Mouse (Mus musculus): ENCODE results near the gene Sms. TPM values are rescaled to one million over a fixed set of nuclear protein-coding genes. Genes with fewer than 3 reads are reported as not detected.

The Sms gene
- polyA plus RNA-seq, 1 experiment from 2014 or later, result 67.2 TPM

DNA sequence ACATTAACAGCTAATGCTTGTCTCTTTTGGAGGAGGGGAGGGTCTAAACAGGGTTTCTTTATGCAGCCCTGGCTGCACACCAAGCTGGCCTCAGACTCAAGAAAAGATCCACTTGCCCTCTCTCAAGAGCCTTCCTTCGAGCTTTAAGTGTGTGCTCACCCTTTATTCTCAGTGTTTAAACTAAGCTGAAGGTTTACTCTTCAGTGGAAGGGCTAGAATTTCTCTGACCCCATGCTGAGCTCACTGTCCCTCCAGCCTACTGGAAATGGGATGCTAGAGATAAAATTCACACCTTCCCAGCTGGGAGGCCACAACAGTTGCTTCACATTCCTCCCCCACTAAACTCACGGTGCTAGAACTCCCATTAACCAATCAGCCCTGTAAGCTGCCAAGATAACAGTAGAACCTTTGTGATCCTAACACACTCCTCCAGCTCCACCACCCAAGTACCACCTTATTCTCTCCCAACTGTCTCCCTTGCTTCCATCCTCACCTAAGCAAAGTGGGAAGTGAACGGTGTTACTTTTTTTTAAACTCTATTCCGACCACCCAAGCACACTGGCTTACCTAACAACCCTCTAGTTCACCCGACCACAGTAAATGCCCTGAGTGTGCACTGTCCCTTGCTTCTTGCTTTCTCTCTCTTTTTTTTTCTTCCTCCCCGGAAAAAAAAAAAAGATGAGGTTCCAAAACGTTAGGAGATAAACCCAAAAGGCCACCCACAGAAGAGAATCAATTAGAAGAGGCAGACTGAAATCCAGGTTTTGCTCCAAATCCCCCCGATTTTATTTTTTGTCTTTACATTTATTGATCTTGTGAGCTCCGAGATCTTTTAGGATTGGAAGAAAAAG is 2.0 kb downstream of the Sms start:
- no peaks in the 10 kb centered on the region for H3K36me3 ChIP-seq (ENCODE audit: control insufficient read depth, insufficient read depth, low read length)
- H3K4me3 ChIP-seq (ENCODE audit: low read depth, low read length), result peak overlapping the region; percentile 63
- DNase-seq (ENCODE audit: low spot score), result peak; percentile 1
- no peaks in the 10 kb centered on the region for H3K4me1 ChIP-seq (ENCODE audit: control insufficient read depth, insufficient read depth, low read length)
- peak overlapping the region; percentile 57 for H3K4me2 ChIP-seq (ENCODE audit: low read depth, low read length)
- ATAC-seq (ENCODE audit: low read depth), result no peak
- H3K9ac ChIP-seq (ENCODE audit: low read depth, low read length), result peak overlapping the region; percentile 77; the same call in 1 of the 2 replicates
- 24% methylated on average over 9 of the region's 9 CpGs for WGBS
- H3K9me3 ChIP-seq (ENCODE audit: control insufficient read depth, low read length), result no peaks in the 10 kb centered on the region
- H3K27me3 ChIP-seq (replicated peaks; ENCODE audit: control insufficient read depth, insufficient read depth, low read length), result no peaks in the 10 kb centered on the region
- no peak overlapping the region for H3K27ac ChIP-seq (replicated peaks; ENCODE audit: low read depth, low read length)

DNA sequence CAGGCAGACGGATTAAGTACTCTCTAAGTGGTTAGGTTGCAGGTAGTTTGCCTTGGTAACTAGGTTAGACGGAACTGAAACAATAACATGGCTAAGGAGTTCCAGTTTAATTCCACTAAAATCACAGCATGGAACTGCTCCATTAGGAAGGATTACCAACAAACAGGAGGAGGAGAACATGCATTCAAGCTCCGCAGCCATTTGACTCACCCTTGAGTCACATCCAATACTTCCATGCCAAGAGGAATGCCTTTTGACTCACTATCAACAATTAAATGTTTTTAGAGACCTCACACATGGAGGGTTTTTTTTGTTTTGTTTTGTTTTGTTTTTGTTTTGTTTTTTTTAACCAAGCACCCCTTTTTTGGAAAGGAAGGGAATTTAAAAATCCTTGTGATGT is 3.3 kb downstream of the Sms start:
- no peaks in the 10 kb centered on the region for H3K36me3 ChIP-seq (ENCODE audit: control insufficient read depth, insufficient read depth, low read length)
- no peak overlapping the region for H3K4me2 ChIP-seq (ENCODE audit: low read depth, low read length)
- H3K9ac ChIP-seq (ENCODE audit: low read depth, low read length), result no peak overlapping the region
- DNase-seq (ENCODE audit: low spot score) (no peak), ATAC-seq (ENCODE audit: low read depth) (no peak)
- no peak overlapping the region for H3K27ac ChIP-seq (replicated peaks; ENCODE audit: low read depth, low read length)
- H3K4me1 ChIP-seq (ENCODE audit: control insufficient read depth, insufficient read depth, low read length), result no peaks in the 10 kb centered on the region
- H3K4me3 ChIP-seq (ENCODE audit: low read depth, low read length), result no peak overlapping the region
- 72% methylated on average over 3 of the region's 3 CpGs for WGBS
- no peaks in the 10 kb centered on the region for H3K9me3 ChIP-seq (ENCODE audit: control insufficient read depth, low read length)
- H3K27me3 ChIP-seq (replicated peaks; ENCODE audit: control insufficient read depth, insufficient read depth, low read length), result no peaks in the 10 kb centered on the region

DNA sequence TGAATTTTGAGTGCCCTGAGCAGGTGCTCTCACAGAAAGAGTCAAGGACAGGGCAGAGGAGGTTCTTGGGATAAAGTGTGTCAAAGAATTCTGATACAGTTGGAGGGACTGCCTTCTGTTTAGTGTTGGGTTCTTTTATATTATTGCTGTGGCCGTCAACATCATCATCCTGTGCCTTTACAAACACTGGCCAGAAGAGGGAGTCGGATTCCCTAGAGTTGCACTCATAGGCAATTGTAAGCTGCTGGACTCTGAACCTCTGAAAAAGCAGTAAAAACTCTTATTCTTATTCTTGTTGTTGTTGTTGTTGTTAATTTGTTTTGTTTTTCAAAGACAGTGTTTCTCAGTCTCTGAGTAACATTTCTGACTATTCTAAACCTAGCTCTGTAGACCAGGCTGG is 5.3 kb downstream of the Sms start:
- WGBS, result 61% methylated on average over 2 of the region's 2 CpGs
- DNase-seq (ENCODE audit: low spot score), result peak; percentile 31

DNA sequence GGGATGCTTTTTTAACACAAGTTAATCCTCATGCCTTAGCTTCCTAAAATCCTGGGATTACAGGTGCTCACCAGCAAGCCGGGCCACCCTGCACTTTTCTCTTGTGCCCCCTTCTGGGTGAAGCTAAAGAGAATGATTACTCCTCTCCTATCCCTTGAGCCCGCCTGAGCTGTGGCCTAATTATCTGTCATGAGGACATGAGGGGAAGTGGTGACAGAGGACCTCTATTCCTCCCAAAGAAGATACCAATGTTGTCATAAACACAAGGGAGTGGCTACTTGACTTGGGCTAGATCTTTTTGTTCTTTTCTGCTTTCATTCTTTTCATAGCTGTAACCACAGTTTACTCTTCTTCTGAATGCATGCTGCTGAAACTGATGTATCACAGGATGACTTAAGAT is 9.2 kb downstream of the Sms start:
- no peak overlapping the region for H3K27ac ChIP-seq (replicated peaks; ENCODE audit: low read depth, low read length)
- 83% methylated on average over 2 of the region's 2 CpGs for WGBS
- no peak overlapping the region for H3K9ac ChIP-seq (ENCODE audit: low read depth, low read length)
- no peaks in the 10 kb centered on the region for H3K9me3 ChIP-seq (ENCODE audit: control insufficient read depth, low read length)
- ATAC-seq (ENCODE audit: low read depth) (no peak), DNase-seq (ENCODE audit: low spot score) (no peak)
- H3K4me1 ChIP-seq (ENCODE audit: control insufficient read depth, insufficient read depth, low read length), result no peaks in the 10 kb centered on the region
- no peaks in the 10 kb centered on the region for H3K36me3 ChIP-seq (ENCODE audit: control insufficient read depth, insufficient read depth, low read length)
- H3K4me2 ChIP-seq (ENCODE audit: low read depth, low read length), result no peak overlapping the region
- H3K4me3 ChIP-seq (ENCODE audit: low read depth, low read length), result no peak overlapping the region
- no peaks in the 10 kb centered on the region for H3K27me3 ChIP-seq (replicated peaks; ENCODE audit: control insufficient read depth, insufficient read depth, low read length)

More for the DNA sequence above, 5.3 kb downstream of the Sms start:
- no peak for ATAC-seq (ENCODE audit: low read depth)
- Histone ChIP-seq H3K36me3 (ENCODE audit: control insufficient read depth, insufficient read depth, low read length) (no peaks in the 10 kb centered on the region), H3K27me3 (replicated peaks; ENCODE audit: control insufficient read depth, insufficient read depth, low read length) (no peaks in the 10 kb centered on the region), H3K4me3 (ENCODE audit: low read depth, low read length) (no peak overlapping the region), H3K9me3 (ENCODE audit: control insufficient read depth, low read length) (no peaks in the 10 kb centered on the region), H3K9ac (ENCODE audit: low read depth, low read length) (no peak overlapping the region), H3K4me1 (ENCODE audit: control insufficient read depth, insufficient read depth, low read length) (no peaks in the 10 kb centered on the region), H3K4me2 (ENCODE audit: low read depth, low read length) (no peak overlapping the region), H3K27ac (replicated peaks; ENCODE audit: low read depth, low read length) (no peak overlapping the region)

DNA sequence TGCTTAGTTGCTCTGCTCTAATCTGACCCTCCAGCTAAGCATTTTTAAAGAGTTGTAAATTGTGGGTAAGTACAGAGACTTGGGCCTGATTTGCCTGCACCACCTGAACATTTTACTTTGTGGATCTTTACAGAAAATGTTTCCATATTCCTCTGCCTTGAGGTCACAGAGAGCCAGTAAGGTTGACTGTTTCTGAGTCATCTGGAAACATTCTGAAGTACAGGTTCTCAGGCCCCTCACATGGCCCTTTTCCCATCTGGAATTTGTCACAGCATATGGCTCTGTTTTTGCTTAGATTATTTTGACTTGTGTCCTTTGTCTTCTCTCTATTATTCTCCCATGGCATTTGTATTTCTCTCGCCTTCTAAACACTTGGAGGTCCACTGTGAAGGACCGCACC is 10.2 kb downstream of the Sms start:
- DNase-seq (ENCODE audit: low spot score), result no peak
- Histone ChIP-seq H3K4me2 (ENCODE audit: low read depth, low read length) (no peak overlapping the region), H3K4me3 (ENCODE audit: low read depth, low read length) (no peak overlapping the region), H3K27me3 (replicated peaks; ENCODE audit: control insufficient read depth, insufficient read depth, low read length) (no peaks in the 10 kb centered on the region), H3K9me3 (ENCODE audit: control insufficient read depth, low read length) (no peaks in the 10 kb centered on the region), H3K27ac (replicated peaks; ENCODE audit: low read depth, low read length) (no peak overlapping the region), H3K4me1 (ENCODE audit: control insufficient read depth, insufficient read depth, low read length) (no peaks in the 10 kb centered on the region), H3K9ac (ENCODE audit: low read depth, low read length) (no peak overlapping the region), H3K36me3 (ENCODE audit: control insufficient read depth, insufficient read depth, low read length) (no peaks in the 10 kb centered on the region)
- ATAC-seq (ENCODE audit: low read depth), result no peak
- 55% methylated on average over 2 of the region's 2 CpGs for WGBS

DNA sequence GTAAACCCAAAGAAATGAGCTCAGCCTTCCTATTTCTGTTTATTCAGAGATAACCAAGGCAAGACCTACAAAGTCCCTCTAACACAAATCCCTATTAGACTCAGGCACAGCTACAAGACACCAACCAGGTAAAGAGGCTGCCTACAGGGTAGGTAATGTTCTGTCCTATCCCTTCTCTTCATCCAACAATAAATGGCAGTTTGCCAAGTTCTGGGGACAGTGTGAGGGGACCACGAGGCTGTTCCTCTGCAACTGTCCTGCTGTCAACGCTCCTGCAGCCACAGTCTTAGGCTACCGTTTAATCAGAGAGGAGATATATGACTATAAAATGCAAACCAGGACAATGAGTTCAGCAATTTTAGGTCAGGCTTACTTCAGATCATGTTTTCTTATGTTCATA is 14.8 kb downstream of the Sms start:
- H3K27me3 ChIP-seq (replicated peaks; ENCODE audit: control insufficient read depth, insufficient read depth, low read length), result no peaks in the 10 kb centered on the region
- H3K9ac ChIP-seq (ENCODE audit: low read depth, low read length), result no peak overlapping the region
- no peak overlapping the region for H3K4me2 ChIP-seq (ENCODE audit: low read depth, low read length)
- H3K9me3 ChIP-seq (ENCODE audit: control insufficient read depth, low read length), result no peaks in the 10 kb centered on the region
- WGBS, result 53% methylated on average over 3 of the region's 3 CpGs
- no peak overlapping the region for H3K27ac ChIP-seq (replicated peaks; ENCODE audit: low read depth, low read length)
- no peaks in the 10 kb centered on the region for H3K4me1 ChIP-seq (ENCODE audit: control insufficient read depth, insufficient read depth, low read length)
- ATAC-seq (ENCODE audit: low read depth) (no peak), DNase-seq (ENCODE audit: low spot score) (no peak)
- no peak overlapping the region for H3K4me3 ChIP-seq (ENCODE audit: low read depth, low read length)
- no peaks in the 10 kb centered on the region for H3K36me3 ChIP-seq (ENCODE audit: control insufficient read depth, insufficient read depth, low read length)

DNA sequence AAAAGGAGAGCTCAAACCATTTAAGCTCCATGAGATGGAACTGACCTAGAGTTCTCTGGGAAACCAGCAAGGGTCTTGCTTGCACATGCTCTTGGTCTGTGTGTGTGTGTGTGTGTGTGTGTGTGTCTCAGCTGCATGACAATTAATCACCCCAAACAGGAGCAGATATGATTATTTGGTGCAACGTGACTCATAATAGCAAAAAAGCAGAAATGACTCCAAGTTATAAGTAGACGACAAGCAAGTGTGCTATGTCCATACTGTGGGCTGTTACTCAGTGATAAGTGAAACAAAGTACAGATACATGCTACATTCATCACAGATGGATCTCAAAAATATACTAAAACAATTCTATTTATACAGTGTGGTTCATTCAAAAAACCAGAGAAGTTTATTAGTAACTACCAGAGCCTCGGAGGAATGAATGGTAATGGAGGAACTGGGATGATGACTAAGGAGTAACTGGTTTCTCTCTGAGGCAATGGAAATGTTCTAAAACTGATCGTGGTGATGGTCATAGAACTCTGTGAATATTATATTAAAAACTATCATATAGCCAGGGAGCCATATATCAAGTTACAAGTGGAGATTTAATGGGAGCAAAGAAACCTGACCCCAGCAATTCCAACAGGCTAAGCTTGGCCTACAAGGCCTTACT is 15.8 kb downstream of the Sms start:
- no peak overlapping the region for H3K4me2 ChIP-seq (ENCODE audit: low read depth, low read length)
- H3K4me3 ChIP-seq (ENCODE audit: low read depth, low read length), result no peak overlapping the region
- no peaks in the 10 kb centered on the region for H3K27me3 ChIP-seq (replicated peaks; ENCODE audit: control insufficient read depth, insufficient read depth, low read length)
- H3K27ac ChIP-seq (replicated peaks; ENCODE audit: low read depth, low read length), result no peak overlapping the region
- no peaks in the 10 kb centered on the region for H3K9me3 ChIP-seq (ENCODE audit: control insufficient read depth, low read length)
- no peak for ATAC-seq (ENCODE audit: low read depth)
- no peak overlapping the region for H3K9ac ChIP-seq (ENCODE audit: low read depth, low read length)
- no peaks in the 10 kb centered on the region for H3K36me3 ChIP-seq (ENCODE audit: control insufficient read depth, insufficient read depth, low read length)
- 75% methylated on average over 4 of the region's 4 CpGs for WGBS
- no peak for DNase-seq (ENCODE audit: low spot score)
- H3K4me1 ChIP-seq (ENCODE audit: control insufficient read depth, insufficient read depth, low read length), result no peaks in the 10 kb centered on the region

DNA sequence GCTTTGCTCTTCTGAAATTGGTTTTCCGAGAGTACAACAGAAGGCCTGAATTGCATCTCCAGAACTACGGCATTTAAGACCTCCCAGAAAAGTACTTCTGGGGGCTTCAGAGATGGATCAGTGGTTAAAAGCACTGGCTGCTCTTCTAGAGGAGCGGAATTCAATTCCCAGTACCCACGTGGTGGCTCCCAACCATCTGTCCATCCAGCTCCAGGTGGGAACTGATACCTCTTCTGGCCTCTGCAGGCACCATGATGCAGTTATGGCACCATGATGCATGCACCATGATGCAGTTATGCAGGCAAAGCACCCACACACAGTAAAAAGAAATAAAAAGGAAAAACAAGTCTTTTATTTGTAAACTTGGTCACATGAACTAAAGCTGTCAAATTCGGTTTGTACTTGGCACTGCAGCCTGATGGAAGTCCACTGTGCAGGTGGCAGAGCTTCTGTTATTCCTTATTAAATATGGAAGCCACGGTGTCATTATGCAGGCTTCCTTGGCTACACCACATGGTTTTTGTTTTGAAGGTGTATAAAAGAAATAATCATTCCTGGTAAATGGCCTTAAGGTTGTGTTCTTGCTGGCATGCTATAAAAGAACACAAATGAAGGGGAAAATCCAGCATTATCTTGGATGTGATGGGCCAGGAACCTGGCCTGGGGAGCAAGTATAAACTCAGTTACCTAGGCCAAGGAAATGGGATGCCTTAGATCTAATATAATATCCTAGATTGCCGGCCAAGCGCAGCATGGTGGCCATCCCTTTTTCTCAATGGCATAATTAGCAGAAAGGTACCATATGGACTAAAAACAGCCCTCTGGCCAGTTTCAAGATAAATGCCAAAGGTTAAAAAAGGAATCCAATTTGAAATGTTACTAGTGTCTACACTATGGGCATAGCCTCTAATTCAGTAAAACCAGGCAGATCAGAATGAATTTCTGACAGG is 20.1 kb downstream of the Sms start:
- no peak overlapping the region for H3K4me2 ChIP-seq (ENCODE audit: low read depth, low read length)
- H3K4me1 ChIP-seq (ENCODE audit: control insufficient read depth, insufficient read depth, low read length), result no peaks in the 10 kb centered on the region
- H3K36me3 ChIP-seq (ENCODE audit: control insufficient read depth, insufficient read depth, low read length), result no peaks in the 10 kb centered on the region
- DNase-seq (ENCODE audit: low spot score), result no peak
- H3K27me3 ChIP-seq (replicated peaks; ENCODE audit: control insufficient read depth, insufficient read depth, low read length), result no peaks in the 10 kb centered on the region
- H3K9me3 ChIP-seq (ENCODE audit: control insufficient read depth, low read length), result no peaks in the 10 kb centered on the region
- no peak for ATAC-seq (ENCODE audit: low read depth)
- 86% methylated on average over 8 of the region's 8 CpGs for WGBS
- H3K27ac ChIP-seq (replicated peaks; ENCODE audit: low read depth, low read length), result no peak overlapping the region
- H3K9ac ChIP-seq (ENCODE audit: low read depth, low read length), result no peak overlapping the region
- no peak overlapping the region for H3K4me3 ChIP-seq (ENCODE audit: low read depth, low read length)

All from embryonic facial prominence, embryonic 14.5 days (tissue).